Mouse (Mus musculus): ENCODE results near the gene Ophn1. TPM values are rescaled to one million over a fixed set of nuclear protein-coding genes. Genes with fewer than 3 reads are reported as not detected.

Gene Ophn1
- polyA plus RNA-seq, 1 experiment from 2014 or later = 33.1 TPM

Other genes starting within 250 kb of the Ophn1 start
- 25.8 to 33.1 TPM (median 32.2 TPM) in 3 replicates for gene Yipf6, start 45.3 kb upstream of the Ophn1 start, polyA plus RNA-seq (2018)
- 38.4 to 50.2 TPM (median 42.6 TPM) in 3 replicates for gene Stard8, start 112.2 kb upstream of the Ophn1 start, polyA plus RNA-seq (2018)
- 1.2 to 2.0 TPM (median 1.2 TPM) in 3 replicates for gene Efnb1, start 245.1 kb upstream of the Ophn1 start, polyA plus RNA-seq (2018)

Measured in macrophage (primary cell).